22 mouse cellular contexts compared by ENCODE assay signal in the genomic region with DNA sequence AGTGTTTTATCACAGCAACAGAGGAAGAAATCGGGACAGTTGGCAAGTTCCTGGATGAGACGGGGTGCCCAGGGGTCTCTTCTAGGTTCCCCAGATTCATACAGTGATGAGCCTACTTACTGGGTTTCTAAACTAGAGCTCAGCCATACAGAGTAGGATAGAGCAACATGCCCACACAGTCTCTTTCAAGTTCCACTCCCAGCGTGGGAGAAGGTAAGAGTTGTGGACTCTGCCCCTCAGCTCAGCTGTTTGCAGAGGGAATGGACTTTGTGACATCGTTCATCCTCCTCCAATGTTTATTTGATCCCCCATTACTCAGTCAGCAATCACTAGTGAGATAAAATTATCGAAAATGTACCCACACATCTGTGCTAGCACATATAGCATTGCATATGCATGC. TPM values are rescaled to one million over a fixed set of nuclear protein-coding genes. Genes with fewer than 3 reads are reported as not detected.
DNase-seq lines count a peak whose midpoint lies in the region; ATAC-seq lines count a peak whose summit lies in the region.
"Had no signal": no experiment of that assay in that cellular context is flagged by ENCODE, and none has a peak within 500 bp of the region (broad histone marks: within the 10 kb centered on the region; RNA-seq: fewer than 3 reads in every experiment).

No protein-coding gene starts in this region.

- H3K27me3 ChIP-seq in kidney, embryonic 14.5 days (ENCODE audit: control insufficient read depth, insufficient read depth, low read length): no peaks in the 10 kb centered on the region
- no peaks in the 10 kb centered on the region for H3K27me3 ChIP-seq in liver, embryonic 16.5 days (ENCODE audit: control insufficient read depth, insufficient read depth, low read depth, low read length)
- H3K27me3 ChIP-seq: forebrain, embryonic 15.5 days; heart, embryonic 12.5 days; hindbrain, embryonic 12.5 days; limb, embryonic 13.5 days; neural tube, embryonic 13.5 days had no signal

- no peak overlapping the region for H3K9ac ChIP-seq in kidney, embryonic 14.5 days (ENCODE audit: low read depth, low read length)
- H3K9ac ChIP-seq in liver, embryonic 16.5 days (ENCODE audit: low read depth, low read length): no peak overlapping the region
- H3K9ac ChIP-seq: forebrain, embryonic 15.5 days; heart, embryonic 12.5 days; hindbrain, embryonic 12.5 days; limb, embryonic 13.5 days; neural tube, embryonic 13.5 days had no signal

- no peak overlapping the region for H3K4me2 ChIP-seq in kidney, embryonic 14.5 days (replicated peaks; ENCODE audit: low read depth, low read length)
- H3K4me2 ChIP-seq in liver, embryonic 16.5 days (ENCODE audit: low read depth, low read length): no peak overlapping the region
- H3K4me2 ChIP-seq: forebrain, embryonic 15.5 days; heart, embryonic 12.5 days; hindbrain, embryonic 12.5 days; limb, embryonic 13.5 days; neural tube, embryonic 13.5 days had no signal

- H3K4me3 ChIP-seq in kidney, embryonic 14.5 days (ENCODE audit: low read length): no peak overlapping the region
- no peak overlapping the region for H3K4me3 ChIP-seq in liver, embryonic 16.5 days (ENCODE audit: low read depth, low read length)
- H3K4me3 ChIP-seq: forebrain, embryonic 15.5 days; heart, embryonic 12.5 days; hindbrain, embryonic 12.5 days; layer of hippocampus, adult 2 months; limb, embryonic 13.5 days; neural tube, embryonic 13.5 days had no signal

- no peak for ATAC-seq in kidney, embryonic 14.5 days (ENCODE audit: low FRiP score, low TSS enrichment)
- ATAC-seq in liver, embryonic 16.5 days (ENCODE audit: low read depth): peak; percentile 93
- no peak for ATAC-seq in megakaryocyte-erythroid progenitor cell, adult 5-6 weeks (replicated peaks; ENCODE audit: low FRiP score, low TSS enrichment, poor library complexity, severe bottlenecking)
- ATAC-seq: forebrain, embryonic 15.5 days; lung, postnatal 0 days had no signal

- 78% methylated on average over 5 of the region's 5 CpGs for WGBS in kidney, embryonic 14.5 days
- WGBS in liver, embryonic 16.5 days (ENCODE audit: insufficient replicate concordance): 47% methylated on average over 5 of the region's 5 CpGs

- no peaks in the 10 kb centered on the region for H3K9me3 ChIP-seq in kidney, embryonic 14.5 days (ENCODE audit: control insufficient read depth, low read length)
- H3K9me3 ChIP-seq in liver, embryonic 16.5 days (replicated peaks; ENCODE audit: control insufficient read depth, low read length): no peaks in the 10 kb centered on the region
- H3K9me3 ChIP-seq: forebrain, embryonic 15.5 days; heart, embryonic 12.5 days; hindbrain, embryonic 12.5 days; limb, embryonic 13.5 days; neural tube, embryonic 13.5 days had no signal

- H3K36me3 ChIP-seq in kidney, embryonic 14.5 days (ENCODE audit: control insufficient read depth, insufficient read depth, low read length): no peaks in the 10 kb centered on the region
- no peaks in the 10 kb centered on the region for H3K36me3 ChIP-seq in liver, embryonic 16.5 days (ENCODE audit: control insufficient read depth, insufficient read depth)
- H3K36me3 ChIP-seq: forebrain, embryonic 15.5 days; heart, embryonic 12.5 days; hindbrain, embryonic 12.5 days; limb, embryonic 13.5 days; neural tube, embryonic 13.5 days had no signal

- no peak overlapping the region for H3K27ac ChIP-seq in kidney, embryonic 14.5 days (ENCODE audit: low read depth, low read length)
- peak overlapping the region; percentile 68 for H3K27ac ChIP-seq in liver, embryonic 16.5 days (ENCODE audit: low read length)
- H3K27ac ChIP-seq: forebrain, embryonic 15.5 days; hindbrain, embryonic 12.5 days; layer of hippocampus, adult 2 months; limb, embryonic 13.5 days; neural tube, embryonic 13.5 days had no signal

- no peaks in the 10 kb centered on the region for H3K4me1 ChIP-seq in kidney, embryonic 14.5 days (ENCODE audit: control insufficient read depth, insufficient read depth, low read length)
- H3K4me1 ChIP-seq in liver, embryonic 16.5 days (ENCODE audit: control insufficient read depth, low read depth, low read length): no peaks in the 10 kb centered on the region; the same call in 1 of the 2 replicates
- H3K4me1 ChIP-seq: forebrain, embryonic 15.5 days; heart, embryonic 12.5 days; hindbrain, embryonic 12.5 days; limb, embryonic 13.5 days; neural tube, embryonic 13.5 days had no signal

- DNase-seq in kidney, adult 8-10 months: peak; percentile 41 to 42
- peak; percentile 34 to 64 for DNase-seq in kidney, postnatal 25 days
- DNase-seq in lung, postnatal 36 days: no peak
- no peak for DNase-seq in ovary, postnatal 36 days (ENCODE audit: low spot score)
- DNase-seq: cerebellum, postnatal 14 days; embryo, embryonic 11 days; heart, postnatal 14 days; layer of hippocampus, postnatal 36 days; midbrain, embryonic 14.5 days; spleen, adult 18-20 months had no signal

RNA-seq across cellular contexts. Expression of gene F5, which starts 11.1 kb away (rescaled TPM):
- polyA plus RNA-seq in kidney, embryonic 14.5 days (2014; fragmentation: Nextera tagmentation; extraction: Ambion mirVana): 0.21 and 0.27 TPM in 2 replicates
- 15.3 and 19.1 TPM in 2 replicates for polyA plus RNA-seq in liver, embryonic 16.5 days (2015; fragmentation: Nextera tagmentation; extraction: Ambion mirVana)
- 0.94 TPM in 1 of 2 replicates, not detected in the other for total RNA-seq in megakaryocyte-erythroid progenitor cell, adult 5-6 weeks (2014; fragmentation: Nextera tagmentation)
- 0.42 and 0.46 TPM in 2 replicates for total RNA-seq in megakaryocyte-erythroid progenitor cell, adult 5-6 weeks (2017)

RNA-seq across cellular contexts. Expression of gene Selp, which starts 47.7 kb away (rescaled TPM):
- polyA plus RNA-seq in kidney, embryonic 14.5 days (2014; fragmentation: Nextera tagmentation; extraction: Ambion mirVana): 0.32 TPM in 1 of 2 replicates, not detected in the other
- 0.75 and 1.2 TPM in 2 replicates for polyA plus RNA-seq in liver, embryonic 16.5 days (2015; fragmentation: Nextera tagmentation; extraction: Ambion mirVana)
- total RNA-seq in megakaryocyte-erythroid progenitor cell, adult 5-6 weeks (2014; fragmentation: Nextera tagmentation): 0.98 TPM in 1 of 2 replicates, not detected in the other
- total RNA-seq in megakaryocyte-erythroid progenitor cell, adult 5-6 weeks (2017): 0.04 and 0.38 TPM in 2 replicates
- total RNA-seq: layer of hippocampus, adult 2 months; left cerebral cortex, postnatal 14 days had no signal
- polyA plus RNA-seq: forebrain, embryonic 15.5 days; heart, embryonic 12.5 days; hindbrain, embryonic 12.5 days; limb, embryonic 13.5 days; midbrain, embryonic 14.5 days; neural tube, embryonic 13.5 days; stomach, embryonic 14.5 days had no signal

Comparison
In these comparisons a context has a peak if more than half of its experiments do, and no peak if none do; other contexts are left out.
1. DNase-seq: peak in kidney, adult 8-10 months (2 of 2) and kidney, postnatal 25 days (2 of 2); none in lung, postnatal 36 days (single experiment) and ovary, postnatal 36 days (single experiment).
2. RNA of gene F5, which starts 11.1 kb away (polyA plus RNA-seq): 15.3 to 19.1 TPM in liver, embryonic 16.5 days; 0.21 to 0.27 TPM in kidney, embryonic 14.5 days; every median in the first group is over 10 times any median in the second.